Mouse (Mus musculus): ENCODE data around the gene Gm4744. TPM values are rescaled to one million over a fixed set of nuclear protein-coding genes. Genes with fewer than 3 reads are reported as not detected.
"Not testable (repeated sequence)": the region's sequence is repeated elsewhere in the genome, so short reads cannot be mapped to it uniquely, and the experiment has no call there.

Gene Gm4744
- total RNA-seq (2021), result not detected
- long read RNA-seq, experiment 1, result 0 reads
- long read RNA-seq, experiment 2, result 0 reads

- no peak for DNase-seq (ENCODE audit: low spot score)
These were observed at the start of gene Gm4744 for GRCm38 (mm10) chr6:40951770-40952169. Gene Gm4744 (minus strand): TSS chr6:40951870.

- DNase-seq (ENCODE audit: low spot score), result not testable (repeated sequence)
These were observed 47.7 kb upstream of the Gm4744 start, which contains the start of gene Gm2663 for GRCm38 (mm10) chr6:40999379-40999778. Gene Gm2663 (minus strand): TSS chr6:40999479.

- not testable (repeated sequence) for DNase-seq (ENCODE audit: low spot score)
These were observed 12.8 kb upstream of the Gm4744 start, which contains the start of gene 1810009J06Rik for GRCm38 (mm10) chr6:40964454-40964853. Gene 1810009J06Rik (plus strand): TSS chr6:40964754.

GRCm38 (mm10) chr6:40953716-40954115 lies 2.0 kb upstream of the Gm4744 start:
- no peak for DNase-seq (ENCODE audit: low spot score)

GRCm38 (mm10) chr6:40940457-40940856 lies 11.2 kb downstream of the Gm4744 start, which contains the start of gene 1700074P13Rik:
Gene 1700074P13Rik (minus strand): TSS chr6:40940557.
- DNase-seq (ENCODE audit: low spot score), result no peak

- no peak for DNase-seq (ENCODE audit: low spot score)
These were observed 31.7 kb downstream of the Gm4744 start for GRCm38 (mm10) chr6:40919954-40920353.

- no peak for DNase-seq (ENCODE audit: low spot score)
These were observed 51.4 kb downstream of the Gm4744 start, which contains the start of gene Prss58 for GRCm38 (mm10) chr6:40900287-40900686. Gene Prss58 (minus strand): TSS chr6:40900387.

Other genes with a start within 250 kb of the Gm4744 start
- gene Moxd2, start 64.4 kb downstream of the Gm4744 start, total RNA-seq (2021), result not detected
- not detected for gene Prss58, start 51.5 kb downstream of the Gm4744 start, total RNA-seq (2021)
- gene 1700074P13Rik, start 11.3 kb downstream of the Gm4744 start, total RNA-seq (2021), result not detected
- not detected for gene 1810009J06Rik, start 12.9 kb upstream of the Gm4744 start, total RNA-seq (2021)
- not detected for gene Gm2663, start 47.6 kb upstream of the Gm4744 start, total RNA-seq (2021)
- gene 2210010C04Rik, start 83.6 kb upstream of the Gm4744 start, total RNA-seq (2021), result not detected

All from gastrocnemius, adult 18-20 months (tissue).